8 mouse cellular contexts compared by ENCODE assay signal in genomic region chr5:125148173-125148572, GRCm38 (mm10). TPM values are rescaled to one million over a fixed set of nuclear protein-coding genes. Genes with fewer than 3 reads are reported as not detected.
DNase-seq lines count a peak whose midpoint lies in the region; ATAC-seq and TF ChIP-seq lines count a peak whose summit lies in the region.

No protein-coding gene starts in this region.

- 84% methylated on average over 10 of the region's 10 CpGs for WGBS in liver, postnatal 0 days (ENCODE audit: insufficient replicate concordance)
- 88% methylated on average over 10 of the region's 10 CpGs for WGBS in liver, embryonic 11.5 days
- 84% methylated on average over 10 of the region's 10 CpGs for WGBS in hindbrain, embryonic 10.5 days

- no peak for TF ChIP-seq POLR2A in myocyte (IDR thresholded peaks at IDR 0.05; ENCODE audit: insufficient read length, low read depth)

- no peak overlapping the region for H3ac ChIP-seq in myocyte (ENCODE audit: control insufficient read depth, insufficient read length)

- no peaks in the 10 kb centered on the region for H3K36me3 ChIP-seq in liver, postnatal 0 days (replicated peaks; ENCODE audit: insufficient read depth, low read length)
- no peaks in the 10 kb centered on the region; the same call in 1 of the 2 replicates for H3K36me3 ChIP-seq in liver, embryonic 11.5 days (ENCODE audit: control insufficient read depth, insufficient read depth, low read length)
- H3K36me3 ChIP-seq in hindbrain, embryonic 10.5 days = peaks cover 9% of the 10 kb centered on the region
- H3K36me3 ChIP-seq in myocyte (ENCODE audit: control insufficient read depth, insufficient read depth) = no peaks in the 10 kb centered on the region

- no peak for ATAC-seq in liver, postnatal 0 days
- ATAC-seq in liver, embryonic 11.5 days (replicated peaks; ENCODE audit: low FRiP score) = no peak

- DNase-seq in adrenal gland, adult 2 months = peak; percentile 21
- DNase-seq in adrenal gland, postnatal 25 days = no peak
- DNase-seq in liver, postnatal 0 days = no peak
- no peak for DNase-seq in liver, embryonic 11.5 days (ENCODE audit: low spot score)
- no peak for DNase-seq in hindbrain, embryonic 10.5 days (ENCODE audit: low spot score)
- DNase-seq in T-cell, adult 2 months (ENCODE audit: low spot score) = no peak
- no peak for DNase-seq in left cerebral cortex, postnatal 14 days (ENCODE audit: low spot score in 2 of 2)

- no peak overlapping the region for H3K4me3 ChIP-seq in liver, postnatal 0 days (ENCODE audit: low read depth, low read length)
- H3K4me3 ChIP-seq in liver, embryonic 11.5 days (ENCODE audit: low read depth, low read length) = no peak overlapping the region
- H3K4me3 ChIP-seq in hindbrain, embryonic 10.5 days = no peak overlapping the region
- no peak overlapping the region for H3K4me3 ChIP-seq in myocyte

- H3K27me3 ChIP-seq in liver, postnatal 0 days (ENCODE audit: insufficient read depth, low read length) = no peaks in the 10 kb centered on the region
- no peaks in the 10 kb centered on the region for H3K27me3 ChIP-seq in liver, embryonic 11.5 days (replicated peaks; ENCODE audit: control insufficient read depth, insufficient read depth, low read length)
- H3K27me3 ChIP-seq in hindbrain, embryonic 10.5 days (ENCODE audit: insufficient read depth, poor library complexity, severe bottlenecking) = no peaks in the 10 kb centered on the region
- no peaks in the 10 kb centered on the region for H3K27me3 ChIP-seq in myocyte (ENCODE audit: control insufficient read depth, insufficient read depth, insufficient read length)

- intact Hi-C loops in left cerebral cortex, postnatal 14 days (cut with DNase I) = no loop called here

- H3K9ac ChIP-seq in liver, postnatal 0 days (replicated peaks) = no peak overlapping the region
- H3K9ac ChIP-seq in liver, embryonic 11.5 days (ENCODE audit: low read depth, low read length) = no peak overlapping the region

- TF ChIP-seq EP300 in liver, postnatal 0 days (IDR thresholded peaks at IDR 0.05; ENCODE audit: low read depth) = no peak

- peaks cover 96% of the 10 kb centered on the region for H3K79me2 ChIP-seq in myocyte (ENCODE audit: control insufficient read depth, insufficient read depth)

- H3K9me3 ChIP-seq in liver, postnatal 0 days (ENCODE audit: low read length) = no peaks in the 10 kb centered on the region
- no peaks in the 10 kb centered on the region for H3K9me3 ChIP-seq in liver, embryonic 11.5 days (ENCODE audit: control insufficient read depth, low read length)
- no peaks in the 10 kb centered on the region for H3K9me3 ChIP-seq in hindbrain, embryonic 10.5 days

- H3K4me2 ChIP-seq in liver, postnatal 0 days (ENCODE audit: low read depth, low read length) = no peak overlapping the region
- no peak overlapping the region for H3K4me2 ChIP-seq in liver, embryonic 11.5 days
- peak overlapping the region; percentile 32 for H3K4me2 ChIP-seq in myocyte (ENCODE audit: low read depth)

- H3K4me1 ChIP-seq in liver, postnatal 0 days (ENCODE audit: insufficient read depth) = peaks cover 2% of the 10 kb centered on the region; the same call in 1 of the 2 replicates
- H3K4me1 ChIP-seq in liver, embryonic 11.5 days (replicated peaks; ENCODE audit: control insufficient read depth, insufficient read depth, low read length) = peaks cover 38% of the 10 kb centered on the region
- H3K4me1 ChIP-seq in hindbrain, embryonic 10.5 days (replicated peaks) = peaks cover 81% of the 10 kb centered on the region

- peak; percentile 12; the same call in 1 of the 2 replicates for TF ChIP-seq CTCF in liver, postnatal 0 days (IDR thresholded peaks at IDR 0.05; ENCODE audit: low read depth)

- no peak overlapping the region for H3K27ac ChIP-seq in liver, postnatal 0 days (ENCODE audit: low read depth)
- H3K27ac ChIP-seq in liver, embryonic 11.5 days (ENCODE audit: low read depth, low read length) = no peak overlapping the region
- H3K27ac ChIP-seq in hindbrain, embryonic 10.5 days = peak overlapping the region; percentile 80

TF ChIP-seq in myocyte, 11 proteins besides CTCF, POLR2A, EP300 and RAD21:
- TF ChIP-seq USF1 (IDR thresholded peaks at IDR 0.05; ENCODE audit: low read depth) (no peak), MAX (IDR thresholded peaks at IDR 0.05; ENCODE audit: low read depth) (no peak), POLR2AphosphoS2 (IDR thresholded peaks at IDR 0.05; ENCODE audit: insufficient read length, low read depth) (no peak), TCF3 (IDR thresholded peaks at IDR 0.05; ENCODE audit: insufficient read length, low read depth) (no peak), MYOD1 (IDR thresholded peaks at IDR 0.05; ENCODE audit: control insufficient read depth in 1 of 3, insufficient read length in 2 of 3, low read depth in 2 of 3) (no peak), TCF12 (IDR thresholded peaks at IDR 0.05; ENCODE audit: insufficient read depth, poor library complexity, severe bottlenecking) (no peak), MYOG (IDR thresholded peaks at IDR 0.05; ENCODE audit: control insufficient read depth in 1 of 3, insufficient read depth in 1 of 3, insufficient read length in 2 of 3, low read depth in 2 of 3) (no peak), E2F4 (IDR thresholded peaks at IDR 0.05; ENCODE audit: insufficient read depth) (no peak), CEBPB (IDR thresholded peaks at IDR 0.05; ENCODE audit: insufficient read depth, poor library complexity, severe bottlenecking) (no peak), REST (IDR thresholded peaks at IDR 0.05; ENCODE audit: insufficient read depth, insufficient read length) (no peak), SRF (IDR thresholded peaks at IDR 0.05; ENCODE audit: control insufficient read depth, insufficient read length, low read depth) (no peak)

RNA-seq across cellular contexts. Expression of gene Ncor2, which starts 30.8 kb away (rescaled TPM):
- 100 to 1,000 TPM; 149 to 340 TPM for total RNA-seq in adrenal gland, adult 2 months (2021)
- 183 and 229 TPM in 2 replicates for polyA plus RNA-seq in adrenal gland, adult 2 months (2012; rRNA removed)
- total RNA-seq in adrenal gland, postnatal 25 days (2021) = 316 and 358 TPM in 2 replicates
- polyA plus RNA-seq in liver, postnatal 0 days (2015; fragmentation: Nextera tagmentation; extraction: Ambion mirVana) = 3.1 and 3.4 TPM in 2 replicates
- polyA plus RNA-seq in liver, embryonic 11.5 days (2014; fragmentation: Nextera tagmentation; extraction: Ambion mirVana) = 14.0 and 17.2 TPM in 2 replicates
- 18.1 and 19.7 TPM in 2 replicates for polyA plus RNA-seq in hindbrain, embryonic 10.5 days (2016; fragmentation: Nextera tagmentation; extraction: Ambion mirVana)
- 127 TPM for polyA plus RNA-seq in myocyte (2012; fragmentation: generic; extraction: Trizol)
- 100 to 1,000 TPM; 171 to 175 TPM for total RNA-seq in left cerebral cortex, postnatal 14 days (2021)
